Mouse (Mus musculus) lung, adult 2 months (tissue): ENCODE data around the gene Myl6. TPM values are rescaled to one million over a fixed set of nuclear protein-coding genes. Genes with fewer than 3 reads are reported as not detected.

Experiments used
- DNase-seq: peaks from one replicate; pipeline ENCODE4 v3.0.0; 2022
- H3K4me1 ChIP-seq: fragments of 200-500 bp; 2 replicates; pipeline ENCODE4 v1.6.1; 2011; ENCODE audit warnings: low read length; ENCODE audit not compliant: control insufficient read depth, insufficient read depth
- H3K4me3 ChIP-seq: fragments of 200-500 bp; replicated peaks from 2 replicates; pipeline ENCODE3; 2011; ENCODE audit warnings: low read depth, mild to moderate bottlenecking, control low read depth, low read length; ENCODE audit errors: extremely low read depth
- CTCF ChIP-seq: fragments of 200-500 bp; IDR thresholded peaks from 2 replicates; pipeline ENCODE4 v1.5.1; 2011; ENCODE audit warnings: mild to moderate bottlenecking, low read length, control low read depth; ENCODE audit not compliant: insufficient read depth
- POLR2A ChIP-seq: fragments of 200-500 bp; IDR thresholded peaks from 2 replicates; pipeline ENCODE4 v1.6.1; 2011; ENCODE audit warnings: low read depth, mild to moderate bottlenecking, control low read depth, low read length, borderline replicate concordance; ENCODE audit errors: extremely low read depth
- WGBS: fragments of 180-500 bp; shearing (Covaris S2); methylation state at CpG from one replicate; pipeline ENCODE4 v1.1.7; 2018; 5-methylcytosine and 5-hydroxymethylcytosine counted together
- polyA plus RNA-seq: library from polyadenylated mRNA; depleted of rRNA; stranded (reverse); fragments of >200 nt; gene quantifications from 2 replicates; pipeline ENCODE4 v1.2.3, GENCODE M21; 2012

Myl6 gene
- polyA plus RNA-seq, 1 experiment, result 1,159 TPM

GRCm38 (mm10) chr10:128490912-128491311, 3.0 kb downstream of the Myl6 start:
- TF ChIP-seq CTCF, result no peak
- TF ChIP-seq POLR2A, result no peak
- peaks cover 16% of the 10 kb centered on the region for H3K4me1 ChIP-seq
- no peak for DNase-seq
- no peak overlapping the region for H3K4me3 ChIP-seq
- WGBS, result 31% methylated on average over 5 of the region's 5 CpGs

DNA sequence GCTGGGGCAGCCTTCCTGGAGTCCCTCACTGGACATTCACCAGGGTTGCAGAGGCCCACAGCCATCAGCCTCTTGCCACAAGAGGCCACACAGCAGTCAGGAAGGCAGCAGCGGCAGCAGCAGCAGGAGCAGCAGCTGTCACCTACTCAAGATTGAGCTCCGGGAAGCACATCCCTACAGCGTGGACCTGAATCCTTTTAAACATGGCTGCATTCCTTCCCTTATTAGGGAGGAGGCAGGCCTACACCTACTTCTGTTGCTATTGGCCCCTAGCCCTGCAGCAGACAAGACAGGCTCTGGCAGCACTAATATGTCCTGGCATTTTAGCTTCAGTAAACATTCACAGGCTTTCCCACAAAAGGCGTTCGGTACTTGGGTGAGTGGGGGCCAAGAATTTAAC, 3.7 kb downstream of the Myl6 start:
- H3K4me3 ChIP-seq, result no peak overlapping the region
- no peak for DNase-seq
- H3K4me1 ChIP-seq, result peaks cover 16% of the 10 kb centered on the region
- 18% methylated on average over 5 of the region's 5 CpGs for WGBS
- TF ChIP-seq CTCF (no peak), POLR2A (no peak)

- Histone ChIP-seq H3K4me3 (no peak overlapping the region), H3K4me1 (peaks cover 12% of the 10 kb centered on the region)
- 35% methylated on average over 4 of the region's 4 CpGs for WGBS
- DNase-seq, result no peak
- TF ChIP-seq POLR2A (no peak; the same call in 1 of the 2 replicates), CTCF (no peak)
Observed at GRCm38 (mm10) chr10:128489785-128490184, 4.2 kb downstream of the Myl6 start.

DNA sequence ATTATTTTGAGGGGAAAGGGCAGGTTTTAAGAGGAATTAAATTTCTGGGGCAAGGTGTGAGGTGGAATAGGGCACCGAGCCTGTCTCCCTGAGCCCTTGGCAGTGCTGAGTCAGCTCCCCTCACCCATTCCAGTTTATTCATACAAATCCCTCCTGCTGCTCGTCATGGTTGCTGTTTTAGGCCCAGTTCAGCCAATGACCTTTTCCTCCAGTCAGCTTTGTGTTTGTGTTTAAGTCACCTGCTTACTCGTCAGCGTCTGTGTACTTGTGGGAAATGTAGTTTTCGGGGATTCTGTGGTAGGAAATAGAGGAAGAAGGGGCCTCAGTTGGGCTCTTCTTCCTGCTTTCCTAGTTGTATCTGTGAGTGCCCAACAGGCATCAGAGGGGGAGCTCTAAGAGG, 4.6 kb downstream of the Myl6 start:
- no peak overlapping the region for H3K4me3 ChIP-seq
- TF ChIP-seq POLR2A, result no peak
- TF ChIP-seq CTCF, result no peak
- 49% methylated on average over 5 of the region's 5 CpGs for WGBS
- peaks cover 10% of the 10 kb centered on the region for H3K4me1 ChIP-seq
- no peak for DNase-seq

DNA sequence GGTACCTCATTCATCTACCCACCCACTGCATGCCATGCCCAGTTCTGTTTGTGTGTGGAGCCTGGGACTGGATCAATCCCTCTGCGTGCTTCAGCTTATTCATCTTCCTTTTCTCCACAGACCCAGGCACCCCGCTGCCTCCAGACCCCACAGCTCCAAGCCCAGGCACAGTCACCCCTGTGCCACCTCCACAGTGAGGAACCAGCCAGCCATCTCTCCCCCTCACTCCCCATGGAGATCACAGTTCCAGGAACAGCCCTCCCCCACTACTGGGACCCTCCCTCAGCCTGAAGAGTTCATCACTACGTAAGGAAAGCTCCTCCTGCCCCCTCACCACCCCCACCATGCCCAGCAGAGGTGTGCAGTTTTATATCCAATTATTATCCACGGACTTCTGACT, 5.2 kb downstream of the Myl6 start:
- WGBS, result 71% methylated on average over 4 of the region's 4 CpGs
- H3K4me1 ChIP-seq, result peaks cover 10% of the 10 kb centered on the region
- no peak overlapping the region for H3K4me3 ChIP-seq
- TF ChIP-seq POLR2A, result no peak
- TF ChIP-seq CTCF, result no peak
- DNase-seq, result no peak

DNA sequence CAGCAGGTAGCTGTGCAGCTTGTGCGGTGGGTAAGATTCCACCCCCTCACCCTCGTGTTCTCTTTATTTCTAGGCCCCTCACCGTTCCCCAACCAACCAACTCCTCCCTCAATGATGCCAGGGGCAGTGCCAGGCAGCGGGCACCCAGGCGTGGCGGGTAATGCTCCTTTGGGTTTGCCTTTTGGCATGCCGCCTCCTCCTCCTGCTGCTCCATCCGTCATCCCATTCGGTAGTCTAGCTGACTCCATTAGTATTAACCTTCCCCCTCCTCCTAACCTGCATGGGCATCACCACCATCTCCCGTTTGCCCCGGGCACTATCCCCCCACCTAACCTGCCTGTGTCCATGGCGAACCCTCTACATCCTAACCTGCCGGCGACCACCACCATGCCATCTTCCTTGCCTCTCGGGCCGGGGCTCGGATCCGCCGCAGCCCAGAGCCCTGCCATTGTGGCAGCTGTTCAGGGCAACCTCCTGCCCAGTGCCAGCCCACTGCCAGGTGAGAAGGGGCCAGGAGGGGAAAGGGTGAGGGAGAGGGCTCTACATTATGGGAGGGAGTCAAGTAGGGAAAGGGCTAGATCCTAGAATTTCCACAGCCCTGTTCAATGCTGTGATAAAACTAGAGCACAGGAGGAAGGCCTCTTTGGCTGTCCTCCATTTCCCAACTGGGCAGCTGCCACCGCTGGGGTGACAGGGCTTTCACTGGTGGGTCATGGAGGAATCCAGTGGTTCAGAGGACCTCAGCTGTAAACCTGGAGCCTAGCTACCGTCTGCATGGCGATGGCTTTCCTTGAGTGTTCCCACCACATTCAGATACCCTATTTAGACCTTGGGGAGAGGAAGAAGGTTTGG, 5.9 kb downstream of the Myl6 start:
- 87% methylated on average over 22 of the region's 22 CpGs for WGBS
- Histone ChIP-seq H3K4me3 (no peak overlapping the region), H3K4me1 (peaks cover 10% of the 10 kb centered on the region)
- TF ChIP-seq CTCF, result no peak
- no peak for TF ChIP-seq POLR2A
- DNase-seq, result no peak

DNA sequence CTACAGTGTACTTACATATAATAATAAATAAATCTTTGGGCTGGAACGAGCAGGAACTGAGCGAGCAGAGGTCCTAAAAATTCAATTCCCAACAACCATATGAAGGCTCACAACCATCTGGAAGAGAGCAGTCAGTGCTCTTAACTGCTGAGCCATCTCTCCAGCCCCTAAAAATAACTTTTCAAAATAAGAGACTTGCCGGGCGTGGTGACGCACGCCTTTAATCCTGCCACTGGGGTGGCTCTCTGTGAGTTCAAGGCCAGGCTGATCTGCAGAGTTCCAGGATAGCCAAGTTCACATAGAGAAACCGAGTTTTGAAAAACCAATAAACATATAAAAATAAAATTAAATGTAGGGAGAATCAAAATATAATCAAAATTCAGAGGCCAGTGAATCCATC, 7.6 kb downstream of the Myl6 start:
- H3K4me1 ChIP-seq, result peaks cover 5% of the 10 kb centered on the region
- no peak overlapping the region for H3K4me3 ChIP-seq
- TF ChIP-seq CTCF (no peak), POLR2A (no peak)
- 73% methylated on average over 7 of the region's 7 CpGs for whole genome bisulfite sequencing
- DNase-seq, result no peak

DNA sequence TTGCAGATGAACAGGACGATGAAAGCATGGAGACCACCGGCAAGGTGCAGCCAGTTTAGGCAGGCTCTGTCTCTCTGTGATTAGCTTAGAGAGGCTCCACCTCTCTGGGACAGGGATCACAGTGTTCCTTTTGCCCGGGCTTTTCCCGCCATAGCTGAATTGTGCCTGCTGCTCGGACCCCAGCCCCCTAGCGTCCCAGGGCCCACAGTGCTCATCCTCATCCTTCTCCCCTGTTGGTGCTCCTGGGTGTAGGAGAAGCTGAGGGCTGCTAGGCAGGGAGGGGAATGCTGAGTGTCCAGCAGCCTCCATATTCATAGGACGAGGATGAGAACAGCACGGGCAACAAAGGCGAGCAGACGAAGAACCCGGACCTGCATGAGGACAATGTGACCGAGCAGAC, 19.6 kb downstream of the Myl6 start:
- no peak for TF ChIP-seq CTCF
- H3K4me3 ChIP-seq, result no peak overlapping the region
- H3K4me1 ChIP-seq, result no peaks in the 10 kb centered on the region
- no peak for DNase-seq
- WGBS, result 87% methylated on average over 12 of the region's 12 CpGs

DNA sequence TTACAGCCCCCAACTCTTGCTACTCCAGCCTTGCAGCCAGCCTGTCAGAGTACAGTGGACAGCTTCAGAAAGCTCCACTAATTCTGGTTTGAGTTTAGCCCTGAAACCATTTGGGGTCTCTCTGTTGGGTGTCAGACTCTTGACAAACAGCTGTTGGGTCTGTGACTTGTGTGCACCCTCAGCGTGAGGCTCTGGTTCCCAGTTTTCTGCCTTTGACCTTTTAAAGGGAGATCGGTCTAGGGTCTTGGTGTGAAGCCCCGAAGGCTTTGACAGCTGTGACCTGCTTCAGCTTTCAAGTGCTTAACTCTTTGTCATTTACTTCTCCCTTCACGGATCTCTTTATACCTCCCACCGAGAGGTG, 33.7 kb downstream of the Myl6 start:
- TF ChIP-seq CTCF (no peak), POLR2A (no peak)
- Histone ChIP-seq H3K4me3 (peak overlapping the region; percentile 8), H3K4me1 (peaks cover 7% of the 10 kb centered on the region)
- no peak for DNase-seq
- 11% methylated on average over 5 of the region's 5 CpGs for WGBS
